Mouse (Mus musculus) spleen, adult 2 months (tissue): ENCODE data around the gene Dnase1l2.

Source experiments
- CTCF ChIP-seq: fragments of 200-500 bp; IDR thresholded peaks from 2 replicates; pipeline ENCODE4 v1.5.1; 2011; ENCODE audit warnings: mild to moderate bottlenecking, inconsistent platforms; ENCODE audit not compliant: insufficient read depth, insufficient read length, insufficient replicate concordance; ENCODE audit errors: extremely low read depth
- POLR2A ChIP-seq: fragments of 200-500 bp; IDR thresholded peaks from 2 replicates; pipeline ENCODE4 v1.6.1; 2011; ENCODE audit warnings: low read depth, low read length, inconsistent platforms

DNA sequence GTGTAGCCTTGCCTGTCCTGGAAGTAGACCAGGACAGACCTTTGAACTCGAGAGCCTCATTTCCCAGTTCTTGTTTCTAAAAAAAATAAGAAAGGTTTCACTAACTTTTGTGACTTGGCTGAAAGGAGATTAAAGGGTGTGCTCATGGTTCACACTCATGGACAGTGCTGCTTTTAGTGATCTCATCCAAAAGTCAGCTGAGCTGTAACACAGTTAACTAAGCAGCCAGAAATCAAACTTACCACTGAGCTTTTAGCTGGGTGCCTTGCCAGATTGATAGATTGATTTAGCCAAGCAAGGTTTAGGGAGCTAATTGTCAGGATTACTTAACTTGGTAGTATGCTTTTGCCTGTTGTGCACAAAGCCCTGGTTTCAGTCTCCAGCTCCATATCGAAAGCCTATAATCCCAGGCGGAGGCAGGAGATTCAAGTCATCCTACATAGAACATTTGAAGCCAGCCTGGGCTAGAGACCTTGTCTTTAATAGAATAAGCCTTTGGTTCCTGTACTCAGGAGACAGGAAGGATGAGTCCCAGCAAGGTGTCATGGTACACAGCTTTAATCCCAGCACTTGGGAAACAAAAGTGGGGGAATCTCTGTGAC, 26.8 kb downstream of the Dnase1l2 start:
- TF ChIP-seq CTCF (no peak), POLR2A (no peak)
